Mouse (Mus musculus): ENCODE results near the gene Trp53.
A peak's percentile ranks its signal among the peaks of the same experiment; 100 is the strongest.

The Trp53 gene

DNA sequence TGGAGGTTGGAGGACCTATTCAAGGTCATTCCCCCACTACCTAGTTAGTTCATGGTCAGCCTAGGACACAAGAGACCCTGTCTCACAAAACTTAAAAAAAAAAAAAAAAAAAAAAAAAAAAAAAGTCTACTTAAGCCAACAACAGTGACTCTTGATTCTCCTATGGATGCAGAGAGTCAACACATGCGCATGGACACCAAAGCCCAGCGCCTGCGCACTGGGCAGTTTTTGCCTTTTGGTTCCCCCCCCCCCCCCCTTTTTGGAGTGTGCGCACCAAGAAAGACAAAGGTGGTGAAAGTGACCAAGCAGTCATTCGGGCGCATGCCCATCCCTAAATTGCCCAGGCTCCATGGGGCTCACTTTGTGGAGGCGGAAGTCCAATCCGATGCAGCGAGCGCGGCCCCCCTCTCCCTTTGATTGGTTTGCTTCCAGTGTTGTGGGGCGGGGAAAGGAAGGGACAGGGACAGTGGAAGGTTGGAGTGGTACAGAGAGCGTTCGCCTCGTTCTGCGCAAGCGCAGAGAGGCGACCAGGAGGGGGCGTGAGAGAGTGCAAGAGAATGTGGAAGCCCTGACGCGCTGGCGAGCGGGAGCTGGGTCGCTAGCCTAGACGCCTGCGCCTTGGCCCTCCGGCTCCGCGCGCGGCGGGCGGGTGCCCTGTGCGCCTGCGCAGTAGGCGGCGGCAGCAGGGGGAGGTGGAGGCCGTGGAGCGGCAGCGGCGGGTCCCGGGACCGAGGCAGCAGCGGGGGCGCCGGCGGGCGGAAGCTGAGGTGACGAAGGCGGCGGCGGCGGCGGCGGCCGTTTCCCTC lies 52.3 kb downstream of the Trp53 start, which contains the start of gene Fxr2:
TSS of gene Fxr2 (plus strand) at position 707 of the 806 bp plus-strand sequence.
- peak; percentile 100 for DNase-seq

DNA sequence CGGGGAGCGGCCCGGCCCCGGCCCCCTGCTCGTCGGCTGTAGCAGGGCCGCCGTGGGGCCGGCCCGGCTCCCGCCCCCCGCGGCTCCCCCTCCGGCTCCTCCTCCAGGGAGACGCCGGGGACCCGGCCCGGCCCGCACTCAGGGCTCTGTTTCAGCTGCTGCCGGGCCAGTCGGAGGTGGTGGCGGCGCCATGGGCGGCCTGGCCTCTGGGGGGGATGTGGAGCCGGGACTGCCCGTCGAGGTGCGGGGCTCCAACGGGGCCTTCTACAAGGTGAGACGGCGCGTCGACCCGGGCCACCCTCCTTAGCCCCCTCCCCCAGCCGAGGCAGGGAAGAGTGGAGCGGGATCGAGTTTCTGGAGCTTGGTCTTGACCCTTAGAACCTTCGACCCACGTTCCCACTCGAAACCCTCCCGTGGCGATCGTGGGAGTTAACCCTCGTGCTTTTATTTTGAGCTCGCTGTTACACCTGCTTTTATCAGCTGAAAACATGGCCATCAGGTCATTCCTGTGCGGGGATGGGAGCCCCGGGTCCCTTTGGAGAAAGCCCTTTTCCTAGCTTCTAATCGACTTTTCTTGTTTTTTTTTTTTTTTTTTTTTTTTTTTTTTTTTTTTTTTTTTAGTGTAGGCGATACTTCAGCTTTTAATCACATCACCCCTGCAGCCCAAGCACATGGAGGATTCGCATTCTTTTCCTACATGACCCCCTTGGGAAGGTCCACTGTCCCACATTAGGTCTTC lies 53.1 kb downstream of the Trp53 start:
- DNase-seq, result peak; percentile 70

DNA sequence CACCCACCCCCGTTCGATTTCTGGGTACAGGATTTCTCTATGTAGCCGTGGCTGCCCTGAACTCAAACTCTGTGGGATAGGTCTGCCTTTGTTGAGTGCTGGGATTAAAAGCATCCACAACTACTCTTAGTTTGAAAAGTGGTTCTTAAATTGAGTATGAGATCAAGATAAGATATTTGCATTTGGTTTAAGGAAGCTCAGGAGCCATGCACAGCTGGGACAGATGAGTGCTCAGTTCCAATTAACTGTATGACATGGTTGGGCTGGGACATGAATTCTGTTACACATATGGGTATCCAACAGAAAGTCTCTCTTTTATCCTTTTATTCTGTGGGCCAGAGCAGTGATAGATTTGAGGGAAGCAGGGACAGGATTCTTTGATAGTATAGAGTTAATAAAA lies 55.3 kb downstream of the Trp53 start:
- no peak for DNase-seq

Measured in lung, postnatal 14 days (tissue).